Mouse (Mus musculus) cerebellum, postnatal 25 days (tissue): ENCODE results near the gene Rnf34.

Experiments used
- DNase-seq, 2 experiments: peaks; one replicate each; pipeline ENCODE4 v3.0.0; 2021; ENCODE audit warnings: mixed read lengths in 2 of 2

Rnf34 gene

DNA sequence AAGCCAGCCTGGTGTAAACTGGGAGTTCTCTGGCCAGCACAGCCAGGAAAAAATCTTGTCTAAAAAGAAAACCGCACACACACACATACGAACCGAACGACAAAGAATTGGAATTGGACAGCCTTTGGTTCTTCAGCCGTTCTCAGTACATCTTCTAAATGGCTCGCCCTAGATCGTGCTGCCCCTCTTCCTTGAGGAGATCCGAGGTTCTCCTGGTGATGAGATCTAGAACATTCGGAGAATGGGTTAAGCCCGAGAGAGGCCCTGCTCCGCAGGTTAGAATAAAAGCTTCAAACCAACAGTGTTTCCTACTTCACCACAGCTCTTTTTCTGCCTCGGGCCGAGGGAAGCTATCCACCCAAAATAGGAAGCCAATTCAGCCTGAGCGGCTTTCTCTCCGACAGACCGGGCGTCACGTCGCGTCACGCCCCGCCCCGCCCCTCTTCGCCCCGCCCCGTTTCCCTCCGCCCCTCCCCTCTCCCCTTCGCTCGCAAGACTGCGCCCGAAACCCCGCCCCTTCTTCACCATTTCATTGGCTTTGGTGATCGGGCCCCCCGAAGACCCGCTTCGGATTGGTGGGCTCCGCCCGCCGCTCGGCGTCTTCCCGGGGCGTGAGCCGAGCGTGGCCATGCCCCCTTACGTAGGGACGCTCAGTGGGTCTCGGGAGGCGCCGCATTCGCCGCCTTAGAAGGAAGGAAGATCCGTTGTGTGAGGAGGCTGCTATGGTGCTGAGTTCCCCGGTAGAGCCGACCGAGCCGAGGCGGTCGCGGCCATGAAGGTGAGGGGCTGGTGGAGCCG is at the start of gene Rnf34:
Rnf34 (plus strand) TSS at position 528 of the 798 bp plus-strand sequence.
- peak; percentile 95 to 98 for DNase-seq

DNA sequence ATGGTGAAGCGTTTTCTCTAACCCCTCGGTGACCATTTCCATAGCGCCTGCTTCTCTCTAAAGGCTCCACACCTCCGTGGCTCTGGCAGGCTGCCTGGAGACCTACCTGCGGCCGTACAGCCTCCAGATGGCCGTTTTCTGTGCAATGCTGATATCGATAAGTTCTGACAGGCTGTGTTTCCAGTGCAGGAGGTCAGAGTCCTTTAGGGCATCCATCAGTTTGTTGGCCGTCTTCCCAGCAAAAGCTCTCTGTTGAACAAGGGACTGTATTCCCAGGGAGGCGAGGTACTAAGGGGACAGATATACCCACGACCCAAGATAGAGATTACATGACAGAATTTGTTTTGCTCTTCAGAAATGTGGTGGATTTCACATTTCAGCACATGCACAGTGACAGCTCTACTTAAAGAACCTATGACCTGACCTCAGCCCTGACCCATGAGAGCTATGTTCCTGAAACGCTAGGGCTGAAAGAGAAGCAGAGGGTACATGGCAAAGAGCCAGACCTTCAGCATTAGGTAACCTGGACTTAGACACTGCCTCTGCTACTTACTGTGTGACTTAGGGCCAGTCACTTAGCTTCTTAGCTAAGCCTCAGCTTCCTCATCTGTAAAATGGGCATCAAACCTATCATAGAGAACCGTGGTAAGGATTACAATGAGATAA is 49.4 kb upstream of the Rnf34 start:
- peak; percentile 85 to 88 for DNase-seq

DNA sequence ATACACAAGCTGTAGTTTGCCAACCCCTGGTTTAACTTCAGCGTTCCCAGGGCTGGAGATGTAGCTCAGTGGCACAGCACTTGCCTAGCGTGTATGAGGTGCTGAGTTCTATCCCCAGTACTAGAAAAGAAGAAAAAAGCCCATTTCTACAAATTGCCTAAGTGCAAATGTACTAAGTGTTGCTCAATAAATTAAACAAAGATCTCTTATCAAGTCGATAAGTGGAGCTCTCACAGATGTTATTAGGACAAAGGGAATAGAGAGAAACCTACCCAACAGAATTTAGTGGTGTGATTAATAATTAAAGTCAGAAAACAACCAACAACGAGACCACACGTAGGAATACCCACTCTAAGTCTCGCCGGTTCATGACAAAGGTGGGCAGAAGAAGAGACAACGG is 48.2 kb upstream of the Rnf34 start:
- no peak for DNase-seq

DNA sequence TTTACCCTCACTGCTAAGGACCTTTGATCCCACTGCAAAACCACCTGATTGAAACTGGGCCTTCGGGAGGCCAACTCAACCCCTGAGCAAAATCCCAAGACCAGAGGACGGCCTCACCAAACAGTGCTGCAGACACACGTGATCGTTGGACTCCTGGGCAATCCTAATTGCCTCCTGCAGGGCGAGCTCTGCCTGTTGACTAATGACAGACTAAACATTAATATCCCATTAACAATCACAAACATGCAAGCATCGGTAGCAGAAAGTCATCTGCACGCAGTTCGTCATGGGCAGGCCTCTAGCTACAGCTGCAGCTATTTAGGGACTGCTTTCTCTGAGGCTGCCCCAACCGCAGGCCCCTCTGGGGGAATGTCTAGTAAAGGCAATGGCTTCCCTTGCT is 47.1 kb upstream of the Rnf34 start:
- no peak for DNase-seq

DNA sequence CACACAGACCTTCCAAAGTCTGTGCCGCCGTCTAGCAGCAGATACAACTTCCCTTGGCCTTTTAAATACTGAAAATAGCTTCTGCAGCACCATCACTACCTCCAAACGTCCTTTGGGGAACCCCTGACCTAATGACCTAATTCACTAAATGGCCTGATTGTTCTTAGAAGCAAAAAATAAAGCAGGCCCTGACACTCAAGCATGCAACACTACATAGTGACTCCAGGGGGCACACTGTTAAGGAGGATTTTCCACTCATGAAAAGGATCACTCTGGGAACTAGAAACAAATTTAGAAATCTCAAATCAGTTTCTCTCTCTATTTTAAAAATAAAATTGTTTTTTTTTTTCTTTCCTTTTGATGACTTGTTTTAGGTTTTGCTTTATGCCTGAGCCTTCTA is 44.3 kb upstream of the Rnf34 start:
- DNase-seq = no peak

- peak; percentile 76 to 87 for DNase-seq
Observed at GRCm38 (mm10) chr5:122811364-122812079, 38.3 kb upstream of the Rnf34 start.

- DNase-seq = no peak
Observed at GRCm38 (mm10) chr5:122812699-122813098, 37.1 kb upstream of the Rnf34 start.

- peak; percentile 90 to 93 for DNase-seq
Observed at GRCm38 (mm10) chr5:122820777-122821523, 28.9 kb upstream of the Rnf34 start, which contains the start of gene Anapc5. TSS of gene Anapc5 (minus strand) at chr5:122821339.

DNA sequence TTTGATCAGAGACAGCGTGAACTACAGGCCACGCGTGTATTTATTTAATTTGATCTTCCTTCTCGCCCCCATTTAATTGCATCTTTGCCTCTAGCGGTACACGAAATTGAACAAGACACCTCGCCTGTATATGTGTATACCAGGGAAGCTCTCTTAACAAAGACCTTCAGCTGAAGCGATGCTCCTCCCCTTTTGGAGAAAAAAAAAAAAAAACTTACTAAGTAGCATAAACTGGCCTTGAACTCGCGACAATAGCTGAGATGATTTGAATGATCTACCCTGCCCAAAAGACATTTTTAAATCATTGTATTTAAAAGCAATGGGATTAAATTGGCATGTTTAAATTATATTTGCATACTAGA is 28.3 kb upstream of the Rnf34 start:
- DNase-seq = no peak

GRCm38 (mm10) chr5:122822441-122822840 is 27.4 kb upstream of the Rnf34 start:
- DNase-seq = no peak

- DNase-seq = no peak
Observed at GRCm38 (mm10) chr5:122823976-122824375, 25.9 kb upstream of the Rnf34 start.

GRCm38 (mm10) chr5:122824450-122824849 is 25.4 kb upstream of the Rnf34 start:
- DNase-seq = no peak

DNA sequence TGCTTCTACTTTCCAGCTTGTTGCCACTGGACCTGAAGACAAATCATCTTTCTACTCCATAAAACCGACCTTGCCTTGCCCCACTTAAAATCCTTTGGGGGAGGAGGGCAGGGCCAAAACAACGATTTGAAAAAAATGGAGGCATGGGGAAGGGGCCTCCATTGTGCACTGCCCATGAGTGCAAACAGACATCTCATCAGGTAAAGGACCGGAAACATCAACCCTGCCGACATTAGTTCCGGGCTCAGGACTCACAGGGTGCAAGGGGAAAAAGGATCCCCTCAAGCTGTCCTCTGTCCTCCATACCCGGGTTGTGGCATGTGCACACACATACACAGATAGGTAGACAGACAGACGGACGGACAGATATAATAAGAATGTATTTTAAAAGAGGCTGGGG is 24.7 kb upstream of the Rnf34 start:
- no peak for DNase-seq

DNA sequence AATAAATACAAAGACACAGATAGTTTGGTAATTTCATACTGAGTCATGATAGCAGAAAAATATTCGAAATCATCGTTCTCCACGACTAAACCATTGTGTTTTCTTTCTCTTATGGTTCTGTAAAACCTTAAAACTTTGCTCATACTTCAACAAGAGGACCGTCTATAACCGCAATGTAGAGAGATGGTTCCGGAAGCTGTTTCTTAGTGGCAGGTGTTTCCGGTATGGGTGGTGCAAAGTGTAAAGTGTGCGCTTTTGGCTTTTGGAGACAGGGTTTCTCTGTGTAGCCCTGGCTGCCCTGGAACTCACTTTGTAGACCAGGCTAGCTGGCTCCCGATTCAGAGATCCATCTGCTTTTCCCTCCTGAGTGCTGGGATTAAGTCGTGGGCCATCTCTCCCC is 17.3 kb upstream of the Rnf34 start:
- DNase-seq = no peak

DNA sequence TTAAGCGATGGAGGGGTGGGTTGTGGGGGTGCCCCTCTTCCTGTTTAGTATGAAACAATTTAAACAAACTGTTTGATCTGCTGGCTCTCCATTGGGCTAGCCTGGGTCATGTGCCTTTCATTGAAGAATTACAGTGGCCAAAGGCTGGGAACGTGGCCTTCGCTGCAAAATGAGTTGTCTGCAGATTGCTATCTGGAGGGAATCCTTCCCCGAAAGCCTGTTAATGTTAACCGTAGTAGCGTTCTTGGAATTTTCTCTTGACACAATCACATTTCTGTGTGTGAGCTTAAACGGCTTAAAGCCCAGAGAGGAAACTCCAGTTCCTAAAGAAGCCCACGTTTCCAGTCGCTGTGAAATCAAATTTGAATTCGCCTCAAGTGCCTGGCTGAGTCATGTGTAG is 16.9 kb upstream of the Rnf34 start:
- DNase-seq = no peak

GRCm38 (mm10) chr5:122841126-122841525 is 8.7 kb upstream of the Rnf34 start:
- no peak for DNase-seq

GRCm38 (mm10) chr5:122843799-122844198 is 6.0 kb upstream of the Rnf34 start:
- DNase-seq = no peak

DNA sequence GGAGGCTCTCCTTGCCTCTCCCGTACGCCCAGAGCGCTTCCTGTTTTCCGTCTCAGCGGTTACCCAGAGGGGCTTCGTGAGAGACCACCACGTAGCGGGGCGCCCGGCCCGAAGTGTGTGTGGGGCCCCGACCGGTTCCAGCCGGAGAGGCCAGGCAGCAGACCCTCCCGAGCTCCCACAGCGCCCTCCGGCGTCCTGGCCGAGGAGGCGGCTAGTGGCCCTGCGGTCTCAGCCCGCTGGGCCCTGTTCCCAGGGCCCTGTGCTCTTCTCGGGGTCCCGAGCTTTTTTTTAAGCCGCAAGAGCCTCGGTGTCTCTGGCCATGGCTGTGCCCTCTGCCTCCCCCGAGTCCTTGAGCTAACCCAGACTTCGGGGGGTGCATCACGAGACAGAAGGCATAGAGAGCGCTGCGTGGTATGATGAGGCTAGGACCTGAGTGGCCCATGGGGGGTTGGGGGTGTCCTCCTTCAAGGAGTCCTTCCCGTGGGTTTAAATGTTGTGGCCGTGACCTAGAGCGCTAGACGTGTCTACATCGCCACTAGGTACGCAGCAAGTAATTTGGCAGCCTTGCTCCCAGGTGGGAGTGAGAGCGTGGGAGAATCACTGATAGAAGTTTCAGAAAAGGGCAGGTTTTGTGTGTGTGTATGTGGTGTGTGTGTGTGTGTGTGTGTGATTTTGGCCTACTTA is 613 bp downstream of the Rnf34 start:
- peak in 1 of 2 experiments; percentile 52 for DNase-seq

DNA sequence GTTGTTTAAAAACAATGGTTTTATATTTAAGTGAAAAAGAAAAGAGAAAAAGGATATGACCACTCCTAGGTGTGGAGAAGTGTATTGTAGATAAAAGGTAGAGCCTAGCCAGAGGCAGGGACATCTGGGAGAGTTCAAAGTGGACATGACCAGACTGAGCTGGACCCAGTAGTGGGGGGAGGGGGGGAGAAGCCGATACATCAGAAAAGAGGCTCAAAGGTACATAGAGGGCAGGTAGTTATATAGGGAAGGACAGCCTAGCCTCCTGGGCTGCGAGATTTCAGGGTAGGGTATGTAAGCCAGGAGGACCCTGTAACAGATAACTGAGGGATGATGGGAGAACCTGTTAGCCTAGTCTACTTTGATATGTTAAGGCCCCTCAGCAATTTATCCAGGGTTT is 2.8 kb downstream of the Rnf34 start:
- no peak for DNase-seq

DNA sequence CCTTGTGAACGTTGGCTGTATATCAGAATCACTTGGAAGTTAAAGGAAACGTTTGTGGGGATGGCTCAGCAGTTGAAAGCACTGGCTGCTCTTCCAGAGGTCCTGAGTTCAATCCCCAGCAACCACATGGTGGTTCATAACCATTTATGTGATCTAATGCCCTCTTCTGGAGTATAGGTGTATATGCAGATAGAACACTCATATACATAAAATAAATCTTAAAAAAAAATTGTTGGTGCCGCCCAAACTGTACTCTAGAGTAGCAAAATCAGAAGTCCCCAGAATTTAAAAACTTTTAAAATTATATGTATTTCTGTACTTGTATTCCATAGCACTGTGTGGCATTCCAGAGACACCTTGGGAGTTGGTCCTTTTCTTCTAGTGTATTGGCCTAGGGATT is 6.0 kb downstream of the Rnf34 start:
- DNase-seq = no peak

DNA sequence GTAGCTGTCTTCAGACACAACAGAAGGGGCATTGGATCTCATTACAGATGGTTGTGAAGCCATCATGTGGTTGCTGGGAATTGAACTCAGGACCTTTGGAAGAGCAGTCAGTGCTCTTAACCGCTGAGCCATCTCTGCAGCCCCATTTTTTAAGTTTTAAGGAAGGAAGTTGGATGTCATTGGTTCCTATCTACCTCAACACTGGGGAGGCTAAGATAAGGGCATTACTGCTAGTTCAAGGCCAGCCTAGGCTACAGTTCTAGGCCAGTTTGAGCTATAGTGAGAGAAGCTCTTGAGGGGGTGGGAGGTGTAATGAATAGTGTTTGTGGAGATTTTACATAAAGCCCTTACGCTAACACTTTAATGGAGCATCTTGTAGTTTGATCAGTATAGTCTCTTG is 13.2 kb downstream of the Rnf34 start:
- no peak for DNase-seq

- no peak for DNase-seq
Observed at GRCm38 (mm10) chr5:122872626-122873025, 22.8 kb downstream of the Rnf34 start.
